Mouse (Mus musculus) embryonic facial prominence, embryonic 14.5 days (tissue): ENCODE data around the gene Cpox. TPM values are rescaled to one million over a fixed set of nuclear protein-coding genes. Genes with fewer than 3 reads are reported as not detected.

Source experiments
- microRNA-seq: library from miRNA; unstranded; fragments of <30 nt; microRNA quantifications from one replicate; pipeline ENCODE4, GENCODE M21; 2016; ENCODE audit warnings: borderline number of aligned reads
- polyA plus RNA-seq: library from polyadenylated mRNA; unstranded; fragments of >200 nt; fragmentation: Nextera tagmentation; extraction: Ambion mirVana; gene quantifications from 2 replicates; pipeline ENCODE4 v1.2.1, GENCODE M21; 2014

Cpox gene
- polyA plus RNA-seq, 1 experiment from 2014 or later, result 18.0 TPM

Small RNAs within 50 kb of the gene (microRNA-seq; reads per million reads assigned to microRNA genes)
- gene Gm27564, result not detected

Other genes starting within 250 kb of the Cpox start
- 12.8 and 14.0 TPM in 2 replicates for gene St3gal6, start 146.0 kb upstream of the Cpox start, polyA plus RNA-seq
- not detected in 2 replicates for gene Gm813, start 53.3 kb upstream of the Cpox start, polyA plus RNA-seq
- not detected in 2 replicates for gene E330017A01Rik, start 31.6 kb upstream of the Cpox start, polyA plus RNA-seq
- not detected in 2 replicates for gene Gpr15, start 48.8 kb downstream of the Cpox start, polyA plus RNA-seq
- gene Cldnd1, start 57.6 kb downstream of the Cpox start, polyA plus RNA-seq, result 134 and 148 TPM in 2 replicates
- not detected in 2 replicates for gene Olfr172, start 92.9 kb downstream of the Cpox start, polyA plus RNA-seq
- gene Olfr173, start 130.0 kb downstream of the Cpox start, polyA plus RNA-seq, result not detected in 2 replicates
- not detected in 2 replicates for gene Olfr175-ps1, start 156.5 kb downstream of the Cpox start, polyA plus RNA-seq
- not detected in 2 replicates for gene Olfr177, start 204.5 kb downstream of the Cpox start, polyA plus RNA-seq
- not detected in 2 replicates for gene Olfr178, start 221.8 kb downstream of the Cpox start, polyA plus RNA-seq